Mouse (Mus musculus) olfactory bulb, adult 2 months (tissue): ENCODE data around the gene Txndc12.

Source experiments
- CTCF ChIP-seq: fragments of 200-500 bp; IDR thresholded peaks from 2 replicates; pipeline ENCODE4 v1.5.1; 2012; ENCODE audit warnings: low read depth, mild to moderate bottlenecking, low read length, moderate library complexity; ENCODE audit not compliant: insufficient read depth
- POLR2A ChIP-seq: fragments of 200-500 bp; IDR thresholded peaks from 2 replicates; pipeline ENCODE4 v1.6.1; 2012; ENCODE audit warnings: mild to moderate bottlenecking, low read depth, low read length, moderate library complexity; ENCODE audit not compliant: insufficient read depth

- TF ChIP-seq CTCF (no peak), POLR2A (no peak)
Measured at GRCm38 (mm10) chr4:108790507-108790906, 43.9 kb upstream of the Txndc12 start.
